Mouse (Mus musculus): Measurements from ENCODE around the gene Mef2a.
A peak's percentile ranks its signal among the peaks of the same experiment; 100 is the strongest.

Gene Mef2a

GRCm38 (mm10) chr7:67210004-67210833, 162.4 kb downstream of the Mef2a start:
- no peak for DNase-seq (ENCODE audit: low spot score)

DNA sequence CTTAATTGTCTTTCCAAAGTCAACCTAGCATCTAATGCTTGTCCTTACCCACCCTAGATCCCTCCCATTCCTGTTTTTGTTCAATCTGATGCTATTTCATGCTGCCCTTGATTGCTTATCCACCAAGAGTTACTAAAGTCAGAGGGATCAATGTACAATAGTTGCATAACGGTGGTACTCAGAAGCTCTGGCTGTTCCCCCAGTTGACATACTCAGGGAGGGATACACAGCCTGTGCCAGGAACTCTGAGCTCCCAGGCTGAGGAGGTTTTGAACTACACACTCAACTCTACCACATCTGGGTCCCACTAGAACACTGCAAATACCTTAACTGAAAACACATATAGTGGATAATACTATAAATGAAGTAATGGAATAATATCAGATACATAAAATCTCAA, 164.3 kb downstream of the Mef2a start:
- no peak for DNase-seq (ENCODE audit: low spot score)

DNA sequence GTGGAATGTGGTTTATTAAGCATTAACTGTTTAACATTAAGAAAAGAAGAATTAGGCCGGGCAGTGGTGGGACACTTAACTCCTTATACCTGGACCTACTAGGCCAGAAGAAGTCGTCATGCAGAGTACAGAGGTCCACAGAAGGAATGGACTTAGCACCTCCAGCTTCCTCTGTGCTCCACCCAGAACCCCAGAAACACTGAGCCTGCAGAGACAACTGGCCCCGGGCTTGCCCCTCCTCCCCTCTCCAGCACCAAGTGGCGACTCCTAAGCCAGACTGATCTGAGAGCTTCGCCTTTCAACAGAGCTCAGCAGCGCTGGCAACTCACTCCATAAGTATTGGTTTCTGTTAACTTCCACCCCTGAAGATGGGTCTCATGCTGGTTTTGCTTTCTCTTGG, 165.0 kb downstream of the Mef2a start:
- DNase-seq (ENCODE audit: low spot score) = no peak

- DNase-seq (ENCODE audit: low spot score) = no peak
Observed at GRCm38 (mm10) chr7:67206496-67206895, 166.2 kb downstream of the Mef2a start.

DNA sequence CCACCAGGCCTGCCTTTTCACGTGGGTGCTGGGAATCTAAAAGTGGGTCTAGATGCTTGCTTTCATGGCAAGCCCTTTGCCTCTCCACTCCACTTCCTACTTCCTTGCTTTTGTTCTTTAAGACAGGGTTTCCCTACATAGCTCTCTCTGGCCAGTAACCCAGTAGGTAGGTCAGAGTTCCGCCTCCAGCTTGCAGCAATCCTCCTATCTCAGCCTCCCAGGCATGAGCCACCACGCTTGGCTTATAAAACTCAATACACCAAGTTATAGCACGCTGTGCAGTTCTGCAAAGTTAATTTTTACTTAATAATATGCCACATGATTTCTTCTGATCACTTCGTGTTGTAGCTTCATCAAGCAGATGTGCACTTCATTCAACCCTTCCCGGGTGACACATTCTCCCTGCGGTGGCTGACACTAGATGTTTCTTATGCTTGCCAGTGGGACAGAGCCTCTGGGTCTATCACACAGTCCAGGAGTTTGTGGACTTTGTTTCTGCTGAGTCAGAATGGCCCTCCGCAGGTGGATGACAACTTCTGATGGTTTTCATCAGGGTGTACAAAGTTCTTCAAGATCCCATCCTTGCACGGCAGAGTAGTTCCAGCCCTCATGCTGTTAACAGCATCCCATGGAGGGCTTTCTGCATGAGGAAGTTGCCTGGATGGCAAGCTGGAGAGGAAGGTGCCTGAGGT, 166.8 kb downstream of the Mef2a start:
- DNase-seq (ENCODE audit: low spot score) = no peak

GRCm38 (mm10) chr7:67203625-67204024, 169.0 kb downstream of the Mef2a start:
- no peak for DNase-seq (ENCODE audit: low spot score)

GRCm38 (mm10) chr7:67199412-67199811, 173.2 kb downstream of the Mef2a start:
- peak; percentile 55 for DNase-seq (ENCODE audit: low spot score)

GRCm38 (mm10) chr7:67183786-67184185, 188.9 kb downstream of the Mef2a start:
- no peak for DNase-seq (ENCODE audit: low spot score)

Measured in lung, postnatal 25 days (tissue).